Mouse (Mus musculus): ENCODE measurements around the gene Fabp1. TPM values are rescaled to one million over a fixed set of nuclear protein-coding genes. Genes with fewer than 3 reads are reported as not detected.

Fabp1 gene
- not detected for total RNA-seq (2021)
- long read RNA-seq, experiment 1 = 0 reads
- long read RNA-seq, experiment 2 = 0 reads

DNA sequence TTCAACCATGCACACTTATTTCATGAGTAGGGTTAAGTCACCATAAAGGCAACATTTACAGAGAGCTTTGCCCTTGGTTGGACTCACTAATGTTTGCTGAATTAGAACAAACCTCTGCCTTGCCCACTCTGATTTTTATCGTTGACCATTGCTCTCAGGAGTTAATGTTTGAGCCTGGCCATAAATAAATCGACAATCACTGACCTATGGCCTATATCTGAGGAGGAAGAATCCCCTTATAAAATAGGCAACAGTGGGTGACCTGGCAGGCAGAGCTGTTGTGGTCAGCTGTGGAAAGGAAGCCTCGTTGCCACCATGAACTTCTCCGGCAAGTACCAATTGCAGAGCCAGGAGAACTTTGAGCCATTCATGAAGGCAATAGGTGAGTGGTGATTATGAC is at the start of gene Fabp1:
Fabp1 (plus strand) TSS at position 216 of the 400 bp plus-strand sequence.
- no peak for DNase-seq (ENCODE audit: low spot score in 2 of 2)

DNA sequence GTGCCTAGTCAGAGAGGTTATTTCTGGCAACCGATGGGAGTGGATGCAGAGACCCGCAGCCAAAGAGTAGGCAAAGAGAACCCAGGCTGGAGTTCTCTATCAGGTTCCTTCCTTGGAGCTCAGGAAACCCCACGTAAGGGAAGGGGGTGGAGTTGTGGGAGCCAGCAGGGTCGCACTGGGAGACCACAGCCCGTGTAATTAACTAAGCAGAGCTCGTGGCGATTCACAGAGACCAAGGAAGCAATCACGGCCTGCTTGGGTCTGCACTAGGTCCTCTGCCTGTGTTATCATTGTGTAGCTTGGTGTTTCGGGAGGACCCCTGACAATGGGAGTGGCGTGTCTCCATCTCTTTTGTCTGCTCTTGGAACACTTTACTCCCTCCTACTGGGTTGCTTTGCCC is 48.5 kb upstream of the Fabp1 start:
- no peak for DNase-seq (ENCODE audit: low spot score in 2 of 2)

DNA sequence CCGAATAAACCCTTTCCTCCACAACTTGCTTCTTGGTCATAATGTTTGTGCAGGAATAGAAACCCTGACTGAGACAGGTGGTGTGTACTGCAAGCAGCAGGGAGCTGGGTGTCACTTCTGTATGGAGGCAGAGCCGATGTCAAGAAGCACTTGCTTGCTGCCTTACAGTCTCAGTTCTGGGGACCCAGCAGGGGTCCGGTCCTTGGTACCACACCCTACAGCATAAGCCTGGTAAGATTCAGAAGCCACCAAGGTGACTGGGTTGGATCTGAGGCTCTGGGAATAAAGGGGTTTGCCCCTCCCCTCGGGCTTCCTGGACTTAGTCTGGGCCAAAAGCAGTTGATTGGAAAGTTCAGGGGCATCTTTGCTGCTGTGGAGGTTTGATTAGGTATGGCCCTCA is 46.1 kb upstream of the Fabp1 start:
- DNase-seq (ENCODE audit: low spot score in 2 of 2) = no peak

DNA sequence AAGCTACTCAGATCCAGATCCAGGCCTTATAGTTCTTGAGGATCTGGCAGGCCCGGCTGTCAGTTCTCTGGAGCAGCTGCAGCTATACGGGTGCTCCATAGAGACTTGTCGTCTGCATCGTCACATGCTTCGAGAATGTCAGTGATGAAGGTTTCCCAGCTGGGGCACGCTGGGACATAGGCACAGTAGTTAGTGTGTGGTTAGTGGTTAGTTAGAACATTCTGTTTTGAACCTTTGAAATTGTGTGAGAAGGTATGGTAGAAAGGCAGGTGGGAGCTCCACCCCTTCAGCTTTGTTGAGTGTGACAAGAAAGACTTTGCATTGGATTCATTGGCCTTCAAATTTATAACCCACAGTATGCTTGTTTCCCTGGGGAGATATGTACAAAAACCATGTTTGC is 44.8 kb upstream of the Fabp1 start:
- no peak for DNase-seq (ENCODE audit: low spot score in 2 of 2)

DNA sequence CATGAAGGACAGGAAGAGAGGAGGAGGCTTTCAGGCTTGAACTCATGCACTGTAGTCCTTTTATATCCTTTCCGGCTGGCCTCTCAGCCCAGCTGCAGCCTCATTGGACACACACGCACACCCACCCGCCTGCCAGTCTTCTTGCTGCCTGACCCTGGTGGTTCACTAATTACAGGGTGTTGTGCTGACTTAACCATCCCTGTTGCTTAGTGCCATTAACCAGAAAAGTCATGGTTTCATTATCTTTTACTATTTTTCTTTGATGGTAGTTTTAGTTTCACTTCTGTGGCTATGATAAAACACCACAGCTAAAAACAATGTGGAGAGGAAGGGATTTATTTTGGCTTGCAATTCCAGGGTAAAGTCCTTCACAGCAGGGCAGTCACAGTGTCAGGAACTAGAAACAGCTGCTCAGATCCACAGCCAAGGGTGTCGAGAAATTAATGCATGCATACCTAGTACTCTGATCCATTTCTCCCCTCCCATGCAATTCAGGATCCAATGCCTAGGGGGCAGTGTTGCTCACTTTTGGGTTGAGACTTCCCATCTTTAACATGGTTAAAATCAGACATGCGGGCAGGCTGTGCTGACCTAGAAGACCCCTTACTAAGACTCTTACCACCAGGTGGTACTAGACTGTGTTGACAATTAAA is 42.8 kb upstream of the Fabp1 start:
- peak; percentile 16 to 39 for DNase-seq (ENCODE audit: low spot score in 2 of 2)

DNA sequence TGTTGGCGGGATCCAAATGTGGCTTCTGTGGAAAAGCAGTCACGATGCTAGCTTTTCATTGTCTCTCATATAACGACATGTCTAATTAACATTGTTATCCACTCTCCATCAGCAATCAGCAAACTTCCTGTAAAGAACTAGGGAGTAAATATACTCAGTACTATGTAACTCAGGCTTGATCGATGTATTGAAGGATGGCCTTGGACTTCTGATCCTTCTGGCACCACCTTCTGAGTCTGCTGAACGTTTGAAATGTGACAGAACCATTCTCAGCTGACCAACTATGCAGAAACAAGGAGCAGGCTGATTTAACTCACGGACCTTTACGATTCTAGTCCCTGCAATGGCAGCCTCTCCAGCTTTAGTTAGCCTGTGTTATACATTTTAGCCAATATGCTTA is 38.3 kb upstream of the Fabp1 start:
- DNase-seq (ENCODE audit: low spot score in 2 of 2) = no peak

DNA sequence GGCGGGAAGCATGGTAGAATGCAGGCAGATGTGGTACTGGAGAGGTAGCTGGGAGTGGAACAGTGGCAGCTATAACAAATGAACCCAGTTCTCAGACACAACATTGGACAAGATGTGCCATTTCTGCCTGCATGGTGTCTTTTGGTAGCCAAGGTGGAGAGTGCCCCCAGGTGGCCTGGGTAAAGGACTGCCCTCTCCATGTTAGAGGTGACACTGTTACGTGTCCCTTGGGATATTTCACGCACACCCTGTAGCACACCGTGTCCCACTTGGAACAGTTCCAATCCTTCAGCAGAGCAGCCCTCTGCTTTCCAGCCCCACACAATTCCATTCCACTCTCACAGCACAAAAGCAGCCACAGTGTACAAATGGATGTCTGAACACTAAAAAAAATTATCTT is 37.4 kb upstream of the Fabp1 start:
- no peak for DNase-seq (ENCODE audit: low spot score in 2 of 2)

DNA sequence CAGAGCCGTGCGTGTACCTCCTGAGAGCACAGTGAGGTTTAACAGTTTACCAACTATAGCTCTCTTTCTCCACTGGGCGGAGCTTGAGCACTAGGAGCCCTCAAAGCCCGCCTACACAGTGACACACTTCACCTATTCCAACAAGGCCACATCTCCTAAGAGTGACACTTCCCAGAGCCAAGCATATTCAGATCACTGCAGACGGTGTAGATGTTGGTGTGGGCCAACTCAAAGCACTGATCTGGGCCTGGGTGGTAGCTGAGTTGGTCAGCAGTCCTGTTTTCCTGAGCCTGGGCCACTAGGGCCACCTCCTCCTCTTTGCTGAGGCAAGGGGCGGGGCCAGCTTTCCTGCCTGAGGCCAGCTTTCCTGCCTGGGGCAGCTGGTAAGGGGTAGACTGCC is 35.2 kb upstream of the Fabp1 start:
- DNase-seq (ENCODE audit: low spot score in 2 of 2) = no peak

DNA sequence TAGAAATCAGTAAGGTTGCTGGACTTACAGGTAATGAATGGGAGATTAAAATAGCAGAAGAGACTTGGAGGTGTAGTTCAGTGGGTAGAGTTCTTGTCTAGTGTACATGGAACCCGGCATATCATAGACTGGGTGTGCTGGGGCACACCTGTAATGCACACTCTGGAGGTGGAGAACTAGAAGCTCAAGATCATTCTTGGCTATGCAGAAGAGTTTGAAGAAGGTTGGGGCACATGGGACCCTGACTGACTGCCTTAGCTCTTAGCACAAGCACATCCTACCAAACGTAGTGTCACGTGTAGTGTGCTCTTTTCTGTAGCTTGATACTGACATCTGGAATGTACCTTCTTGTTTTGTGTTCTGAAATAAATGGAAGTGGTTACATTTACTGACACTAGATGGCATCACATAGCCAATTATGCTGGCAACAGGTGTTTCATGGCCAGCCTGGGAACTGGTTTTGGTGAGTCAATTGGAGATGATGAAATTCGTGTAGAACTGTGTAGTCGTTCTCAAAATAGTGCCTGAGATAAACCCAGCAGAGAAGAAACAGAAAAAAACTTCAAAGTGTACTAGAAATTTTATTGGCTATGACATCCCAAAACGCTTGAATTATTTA is 33.0 kb upstream of the Fabp1 start:
- no peak for DNase-seq (ENCODE audit: low spot score in 2 of 2)

DNA sequence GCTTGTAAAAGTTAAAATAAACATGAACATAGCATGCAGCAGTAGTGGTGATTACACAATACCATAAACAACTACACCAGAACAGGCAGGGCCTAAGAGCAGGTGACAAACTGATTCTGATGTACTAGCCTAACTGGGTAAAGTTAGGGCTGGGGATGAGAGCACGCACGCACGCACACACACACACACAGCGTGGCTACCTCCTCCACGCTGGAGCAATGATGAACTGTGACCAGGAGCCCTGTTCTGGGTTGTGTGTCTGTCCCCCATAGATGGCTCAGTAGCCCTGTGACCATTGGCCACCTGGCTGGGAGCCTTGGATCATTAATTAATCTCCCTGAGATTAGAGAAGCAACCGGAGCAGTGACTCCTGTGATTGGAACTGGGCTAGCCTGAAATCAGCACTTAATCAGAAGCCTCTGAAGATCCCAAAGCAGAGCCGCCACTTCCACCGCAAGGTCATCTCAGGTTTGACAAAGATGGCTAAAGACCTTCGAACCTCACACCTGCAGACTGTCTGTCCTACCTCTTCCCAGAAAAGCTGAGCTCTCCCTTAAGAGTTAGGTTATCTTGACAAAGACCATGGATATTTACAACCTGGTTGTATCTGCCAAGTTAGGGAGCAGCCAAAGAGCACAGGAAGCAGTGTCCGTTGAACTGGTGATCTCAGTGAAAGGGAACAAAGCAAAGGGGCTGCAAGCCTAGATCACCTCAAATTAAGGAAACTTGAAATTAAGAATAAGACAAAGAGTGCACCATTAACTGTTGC is 26.6 kb upstream of the Fabp1 start:
- no peak for DNase-seq (ENCODE audit: low spot score in 2 of 2)

DNA sequence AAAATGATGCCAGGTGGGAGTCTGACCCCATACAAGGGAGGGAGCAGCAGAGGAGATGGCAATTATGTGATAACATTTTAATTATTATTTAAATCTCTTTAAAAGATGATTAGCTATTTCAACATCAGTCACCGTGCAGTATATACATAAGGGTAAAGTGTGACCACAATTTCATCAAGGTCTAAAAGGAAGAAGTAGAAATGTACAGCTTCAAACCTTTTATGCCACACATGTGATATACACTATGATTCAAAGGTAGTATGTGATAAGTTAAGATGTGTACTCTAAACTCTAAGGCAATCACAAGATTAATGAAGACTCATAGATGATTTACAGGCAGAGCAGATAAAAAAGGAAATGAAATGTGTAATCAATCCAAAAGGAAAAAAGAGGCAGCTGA is 19.0 kb upstream of the Fabp1 start:
- no peak for DNase-seq (ENCODE audit: low spot score in 2 of 2)

DNA sequence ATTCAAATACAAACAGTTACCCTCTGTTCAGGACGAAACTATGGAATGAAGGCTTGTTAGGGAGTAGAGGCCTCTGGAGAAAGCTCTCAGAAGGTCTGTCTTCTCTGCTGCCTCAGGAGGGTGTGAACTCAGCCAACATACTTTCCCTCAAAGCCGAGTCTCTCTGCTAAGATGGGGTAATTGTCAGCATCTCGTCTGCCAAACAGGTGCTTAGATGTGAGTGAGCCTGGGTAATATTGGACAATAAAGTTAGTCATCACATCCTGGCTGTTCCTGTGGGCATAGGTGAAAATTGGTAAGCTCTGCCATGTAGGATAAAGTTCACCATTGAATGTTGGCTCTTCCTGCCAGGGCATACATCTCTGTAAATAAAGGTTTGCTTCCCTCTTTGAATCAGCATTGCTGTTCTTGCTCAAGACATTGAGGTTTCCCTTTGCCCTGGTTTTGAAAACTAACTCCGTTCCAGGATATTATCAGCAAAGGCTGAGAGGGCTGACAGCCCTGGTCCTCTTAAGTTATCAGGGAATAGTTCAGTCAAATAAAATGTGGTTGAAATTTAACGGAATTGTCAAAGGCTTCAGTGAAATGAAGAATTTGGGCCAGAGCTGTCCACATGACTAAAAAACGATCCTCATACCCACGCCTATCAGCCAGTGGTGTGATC is 14.6 kb upstream of the Fabp1 start:
- no peak for DNase-seq (ENCODE audit: low spot score in 2 of 2)

DNA sequence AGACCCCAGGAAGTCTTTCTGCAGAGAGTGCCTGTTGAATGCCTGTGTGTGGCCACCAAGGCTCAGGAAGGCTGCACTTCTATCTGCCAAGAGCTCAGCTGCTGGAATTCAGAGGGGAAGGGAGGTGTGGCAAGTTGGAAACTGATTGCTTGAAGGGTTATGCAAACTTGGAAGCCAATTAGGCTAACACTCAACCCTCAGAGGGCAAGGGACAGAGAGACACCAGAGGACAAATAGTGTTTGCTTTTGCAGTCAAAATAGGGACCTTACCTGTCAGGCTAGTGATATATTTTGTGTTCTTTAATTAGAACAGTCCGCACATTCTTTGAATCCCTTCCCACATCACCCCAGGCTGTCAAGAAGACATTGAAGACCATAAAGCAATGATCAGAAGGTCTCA is 10.0 kb upstream of the Fabp1 start:
- DNase-seq (ENCODE audit: low spot score in 2 of 2) = no peak

DNA sequence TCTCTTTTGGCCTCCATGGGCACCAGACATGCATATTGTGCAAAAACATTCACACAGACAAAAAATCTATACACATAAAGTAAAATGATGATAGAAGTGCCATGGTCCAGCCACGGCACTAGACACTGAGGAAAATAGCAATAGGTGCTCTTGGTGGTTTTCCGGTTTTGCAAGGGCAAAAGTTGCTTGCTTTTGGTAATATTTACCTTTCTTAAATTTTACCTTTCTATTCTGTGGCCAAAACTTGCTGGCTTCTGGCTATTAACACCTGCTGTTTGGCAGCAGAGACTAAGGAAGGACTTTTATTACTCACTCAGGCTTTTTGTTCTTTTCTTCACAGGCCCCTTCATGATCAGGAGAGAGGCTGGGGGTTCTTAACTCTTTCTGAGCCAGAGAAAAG is 9.1 kb upstream of the Fabp1 start:
- no peak for DNase-seq (ENCODE audit: low spot score in 2 of 2)

DNA sequence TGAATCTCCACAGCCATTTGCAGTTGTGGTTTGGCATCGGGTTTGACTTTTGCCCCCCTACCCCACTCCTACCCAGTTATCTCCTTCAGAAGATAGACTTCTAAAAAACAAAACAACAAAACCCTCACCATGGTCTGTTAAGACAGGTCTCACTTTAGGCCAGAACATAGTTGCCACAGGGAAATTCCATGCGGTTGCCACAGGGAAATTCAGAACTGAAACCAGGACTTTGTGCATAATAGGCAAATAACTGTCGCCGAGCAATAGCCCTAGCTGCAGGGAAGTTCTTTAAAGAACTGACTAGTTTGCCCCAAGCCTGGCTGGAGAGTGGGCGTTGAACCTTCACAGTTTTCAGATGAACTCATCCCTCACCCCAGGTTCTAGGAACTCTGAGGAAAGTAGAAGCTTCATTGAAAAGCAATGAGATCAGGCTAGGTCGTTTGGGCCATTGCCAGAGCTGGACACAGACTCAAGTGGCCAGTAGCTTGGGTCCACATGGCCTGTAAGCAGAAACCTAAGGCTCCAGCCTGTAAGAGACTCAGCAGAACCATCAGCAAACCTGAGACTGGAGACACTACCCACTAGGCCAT is 6.4 kb upstream of the Fabp1 start:
- no peak for DNase-seq (ENCODE audit: low spot score in 2 of 2)

DNA sequence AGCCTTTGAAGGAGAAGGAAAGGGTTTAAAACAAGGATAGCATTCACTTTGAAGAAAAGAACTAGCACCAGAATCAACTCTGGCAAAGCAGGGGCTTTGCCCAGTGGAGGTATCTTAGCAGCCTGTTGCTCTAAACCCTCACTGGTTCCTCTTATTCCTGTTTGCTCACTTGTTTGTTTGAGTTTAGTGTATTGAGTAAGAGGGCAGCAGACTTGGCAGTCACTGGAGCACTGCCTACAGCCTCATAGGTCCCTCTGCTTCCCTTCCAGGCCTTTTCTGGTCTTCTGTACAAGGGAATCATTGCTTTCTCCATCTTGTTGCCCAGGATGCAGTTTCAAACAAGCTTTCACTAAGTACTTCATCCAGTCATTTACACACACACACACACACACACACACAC is 3.5 kb upstream of the Fabp1 start:
- DNase-seq (ENCODE audit: low spot score in 2 of 2) = no peak

DNA sequence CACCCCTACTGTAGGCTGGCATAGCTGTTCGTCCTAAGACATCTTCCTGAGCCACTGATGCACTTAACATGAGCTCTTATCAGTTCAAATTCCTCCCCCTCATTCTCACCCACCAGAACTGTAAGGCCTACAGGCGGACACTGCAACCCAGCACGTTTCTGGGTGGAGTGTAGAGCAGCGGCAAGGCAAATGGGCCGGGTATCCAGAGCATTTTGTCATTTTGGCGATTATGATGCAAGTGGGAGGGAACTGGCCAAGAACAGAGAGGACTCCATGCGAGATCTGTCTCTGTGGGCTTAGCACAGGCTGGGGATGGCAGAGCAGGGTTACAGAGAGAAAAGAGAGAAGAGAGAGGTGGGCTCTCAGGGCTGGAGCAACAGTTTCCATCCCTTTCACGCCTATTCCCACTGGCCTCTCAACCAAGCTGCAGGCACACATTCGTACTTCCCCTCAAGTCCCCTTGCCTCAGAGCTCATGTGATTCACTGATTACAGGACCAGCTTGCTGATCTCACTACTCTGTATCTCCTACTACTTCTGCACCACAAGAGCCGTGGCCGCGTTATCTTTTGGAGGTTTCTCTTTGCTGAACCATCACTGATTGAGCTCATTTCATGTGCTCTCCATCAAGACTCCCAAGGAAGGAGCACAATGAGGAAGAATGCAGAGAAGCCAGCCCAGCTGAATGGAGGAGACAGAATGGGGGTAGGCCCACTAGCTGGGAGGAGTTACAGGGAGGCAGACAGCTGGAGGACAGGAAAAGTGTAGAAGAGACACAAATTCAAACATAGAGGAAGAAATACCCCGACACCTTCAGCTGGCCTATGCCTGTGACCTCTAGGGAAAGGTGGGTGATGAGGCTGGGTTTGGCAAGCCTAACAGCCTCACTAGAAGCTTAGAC is 1.7 kb upstream of the Fabp1 start:
- no peak for DNase-seq (ENCODE audit: low spot score in 2 of 2)

DNA sequence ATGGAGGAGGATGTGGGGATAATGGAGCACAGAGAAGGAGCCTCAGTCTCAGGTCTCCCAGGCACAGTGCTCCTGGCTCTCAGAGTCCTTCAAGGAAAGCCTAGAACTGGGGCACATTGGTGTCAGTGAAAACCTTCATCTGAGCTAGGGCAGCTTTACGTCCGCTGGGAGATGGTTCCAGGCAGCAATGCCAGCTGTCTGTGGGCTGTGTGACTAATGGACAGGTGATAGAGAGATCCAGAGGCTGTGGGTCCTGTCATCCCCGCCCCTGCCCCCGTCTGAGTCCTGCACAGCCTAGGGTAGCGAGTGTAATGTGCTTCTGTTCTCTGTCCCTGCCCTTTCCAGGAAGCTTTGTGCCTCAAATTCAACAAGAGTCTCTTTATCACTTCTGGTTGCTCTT is 2.3 kb downstream of the Fabp1 start:
- no peak for DNase-seq (ENCODE audit: low spot score in 2 of 2)

DNA sequence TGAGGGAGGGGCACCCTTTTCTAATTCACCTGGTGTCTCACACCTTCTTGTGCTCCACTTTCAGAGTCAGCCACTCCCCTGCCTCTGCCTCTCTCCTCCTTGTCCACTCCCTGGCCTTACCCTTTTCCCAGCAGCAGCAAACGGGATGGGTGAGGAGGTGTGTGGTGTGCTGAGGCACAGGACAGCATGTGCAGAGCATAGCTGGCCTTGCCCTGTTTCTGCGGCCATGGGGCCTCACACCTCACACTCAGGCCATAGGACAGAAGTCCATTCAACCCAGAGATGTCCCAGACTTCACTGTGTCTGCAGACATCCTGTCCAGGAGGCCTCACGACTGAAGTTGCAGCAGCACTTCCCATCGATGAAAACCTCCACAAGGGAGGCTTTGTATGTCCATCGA is 4.0 kb downstream of the Fabp1 start:
- no peak for DNase-seq (ENCODE audit: low spot score in 2 of 2)

DNA sequence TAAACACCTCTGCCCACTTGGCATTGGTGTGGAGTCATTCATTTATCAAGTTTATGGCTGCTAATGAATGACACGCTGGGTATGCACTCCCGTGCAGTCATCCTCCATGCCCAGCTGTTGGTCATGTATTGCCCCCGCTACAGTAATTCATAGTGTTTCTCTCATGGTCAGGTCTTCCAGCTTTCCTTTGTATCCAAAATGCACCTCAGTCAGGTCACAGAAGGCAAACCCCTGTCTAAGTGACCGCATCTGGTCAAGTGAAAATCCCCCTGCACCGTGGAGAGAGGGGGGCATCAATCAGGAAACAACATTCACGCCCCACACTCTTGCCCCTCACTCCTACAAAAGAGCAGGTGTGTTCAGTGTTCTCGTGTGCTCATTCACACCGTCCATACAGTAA is 4.5 kb downstream of the Fabp1 start:
- no peak for DNase-seq (ENCODE audit: low spot score in 2 of 2)

DNA sequence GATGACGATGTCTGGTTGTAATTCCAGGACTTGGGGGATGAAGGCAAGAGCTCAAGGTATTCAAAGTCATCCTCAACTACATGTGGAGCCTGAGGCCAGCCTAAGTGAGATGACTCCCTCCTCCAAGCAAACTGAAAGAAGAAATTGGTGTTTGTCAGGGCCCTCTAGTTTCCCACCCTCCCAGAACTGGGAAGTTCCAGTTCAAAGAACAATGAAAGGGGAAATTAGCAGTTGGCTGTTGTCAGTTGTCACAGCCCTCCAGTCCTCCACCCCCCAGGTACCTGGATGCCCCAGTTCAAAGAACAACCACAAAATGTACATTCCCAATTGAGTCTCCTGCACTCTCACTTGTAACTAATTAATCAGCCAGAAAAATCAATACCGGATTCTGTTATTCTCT is 9.1 kb downstream of the Fabp1 start:
- no peak for DNase-seq (ENCODE audit: low spot score in 2 of 2)
